Mouse (Mus musculus) CH12.LX (cell line): ENCODE results near the gene Abcb9.

Experiments
- CTCF ChIP-seq, 2 experiments: IDR thresholded peaks in 1 of 2; conservative IDR thresholded peaks in 1 of 2; 2 replicates each; pipeline ENCODE4 v1.5.1; 2011 to 2012; ENCODE audit warnings: low read depth in 2 of 2, low read length in 2 of 2, improper control_type of control experiment in 1 of 2, inconsistent platforms in 1 of 2, mild to moderate bottlenecking in 1 of 2, moderate library complexity in 1 of 2
- KAT2A ChIP-seq: IDR thresholded peaks from 2 replicates; pipeline ENCODE4 v1.6.1; 2012; ENCODE audit warnings: low read length, improper control_type of control experiment, inconsistent platforms; ENCODE audit not compliant: insufficient replicate concordance
- MXI1 ChIP-seq: IDR thresholded peaks from 2 replicates; pipeline ENCODE4 v1.6.1; 2011; ENCODE audit warnings: mild to moderate bottlenecking, low read depth, low read length, improper control_type of control experiment
- POLR2A ChIP-seq: IDR thresholded peaks from 2 replicates; pipeline ENCODE4 v1.6.1; 2011; ENCODE audit warnings: low read depth, mild to moderate bottlenecking, improper control_type of control experiment, low read length
- SIN3A ChIP-seq: IDR thresholded peaks from 2 replicates; pipeline ENCODE4 v1.6.1; 2012; ENCODE audit warnings: low read length, improper control_type of control experiment, inconsistent platforms
- USF1 ChIP-seq: IDR thresholded peaks from 2 replicates; pipeline ENCODE4 v1.6.1; 2014; ENCODE audit warnings: low read depth, mild to moderate bottlenecking, inconsistent platforms, low read length, improper control_type of control experiment
- ZC3H11A ChIP-seq: IDR thresholded peaks from 2 replicates; pipeline ENCODE4 v1.6.1; 2012; ENCODE audit warnings: low read depth, mild to moderate bottlenecking, inconsistent platforms, low read length, improper control_type of control experiment

- TF ChIP-seq MXI1 (no peak), ZC3H11A (no peak), SIN3A (no peak), CTCF (conservative IDR thresholded peaks at IDR 0.05 in 1 of 2, IDR thresholded peaks at IDR 0.05 in 1 of 2; ENCODE audit: low read depth in 2 of 2, low read length in 2 of 2) (no peak), POLR2A (no peak), USF1 (peak; percentile 57), KAT2A (no peak)
These were observed 79.2 kb downstream of the Abcb9 start for GRCm38 (mm10) chr5:124016291-124016821.
